Mouse (Mus musculus): ENCODE measurements around the gene Sycp2.

DNA sequence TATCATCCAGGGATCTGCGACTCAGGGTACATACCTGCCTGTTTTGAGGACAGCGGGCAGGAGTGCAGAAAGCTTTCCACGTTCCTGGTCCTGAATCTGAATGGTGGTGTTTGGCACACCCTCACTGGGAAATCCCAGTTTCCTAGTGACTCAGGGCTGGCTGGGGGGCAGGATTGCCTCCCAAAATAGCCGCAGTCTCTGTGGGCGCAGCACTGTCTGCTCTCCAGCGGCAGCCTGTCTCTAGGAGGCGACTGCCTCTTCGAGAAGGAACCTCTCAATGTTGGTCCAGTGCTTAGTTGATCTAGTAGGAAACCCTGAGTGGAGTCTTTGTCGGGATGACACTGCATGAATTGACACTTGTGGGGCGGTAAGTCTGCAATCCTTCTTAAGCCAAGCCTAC, 86.2 kb downstream of the Sycp2 start:
- TF ChIP-seq CTCF (IDR thresholded peaks at IDR 0.05; ENCODE audit: control insufficient read depth, insufficient read depth, insufficient replicate concordance, low read depth, low read length) = no peak
- TF ChIP-seq POLR2A (IDR thresholded peaks at IDR 0.05; ENCODE audit: control insufficient read depth, low read depth, low read length) = no peak

Data from testis, adult 2 months (tissue).